Mouse (Mus musculus) heart, embryonic 12.5 days (tissue): ENCODE results near the gene Kank3. TPM values are rescaled to one million over a fixed set of nuclear protein-coding genes. Genes with fewer than 3 reads are reported as not detected.
A peak's percentile ranks its signal among the peaks of the same experiment; 100 is the strongest.
"Not testable (repeated sequence)": the region's sequence is repeated elsewhere in the genome, so short reads cannot be mapped to it uniquely, and the experiment has no call there.

ENCODE experiments used
- ATAC-seq: fragments of 200-750 bp; cut with Nextera tagmentation; 2 replicates; pipeline ENCODE4 v1.8.0; 2017; ENCODE audit warnings: moderate TSS enrichment, moderate library complexity; ENCODE audit not compliant: insufficient number of reproducible peaks, low FRiP score
- H3K27ac ChIP-seq: fragments of 300-500 bp; sonication (generic); 2 replicates; pipeline ENCODE4 v1.5.1; 2016; ENCODE audit warnings: mild to moderate bottlenecking, moderate library complexity; ENCODE audit not compliant: poor library complexity, severe bottlenecking
- H3K27me3 ChIP-seq: fragments of 300-500 bp; sonication (generic); replicated peaks from 2 replicates; pipeline ENCODE4 v1.6.1; 2016; ENCODE audit warnings: mild to moderate bottlenecking, moderate library complexity
- H3K36me3 ChIP-seq: fragments of 300-500 bp; sonication (generic); 2 replicates; pipeline ENCODE4 v1.6.1; 2016; ENCODE audit warnings: mild to moderate bottlenecking, moderate library complexity
- H3K4me1 ChIP-seq: fragments of 300-500 bp; sonication (generic); replicated peaks from 2 replicates; pipeline ENCODE4 v1.6.1; 2016; ENCODE audit warnings: mild to moderate bottlenecking
- H3K4me2 ChIP-seq: fragments of 300-500 bp; sonication (generic); 2 replicates; pipeline ENCODE4 v1.6.1; 2016; ENCODE audit warnings: mild to moderate bottlenecking, moderate library complexity
- H3K4me3 ChIP-seq: fragments of 300-500 bp; sonication (generic); 2 replicates; pipeline ENCODE4 v1.5.1; 2016; ENCODE audit warnings: mild to moderate bottlenecking
- H3K9ac ChIP-seq: fragments of 300-500 bp; sonication (generic); 2 replicates; pipeline ENCODE4 v1.6.1; 2016; ENCODE audit warnings: mild to moderate bottlenecking, moderate library complexity
- H3K9me3 ChIP-seq: fragments of 300-500 bp; sonication (generic); replicated peaks from 2 replicates; pipeline ENCODE4 v1.6.1; 2016; ENCODE audit warnings: mild to moderate bottlenecking, moderate library complexity
- WGBS: fragments of 180-500 bp; shearing (Covaris S2); methylation state at CpG from one replicate; pipeline ENCODE4 v1.1.7; 2016; 5-methylcytosine and 5-hydroxymethylcytosine counted together
- polyA plus RNA-seq: library from polyadenylated mRNA; unstranded; fragments of >200 nt; fragmentation: Nextera tagmentation; extraction: Ambion mirVana; gene quantifications from 2 replicates; pipeline ENCODE4 v1.2.1, GENCODE M21; 2016

Gene Kank3
- polyA plus RNA-seq, 1 experiment from 2014 or later, result 39.0 TPM

- H3K9me3 ChIP-seq, ATAC-seq, H3K27me3 ChIP-seq, H3K27ac ChIP-seq: not testable (repeated sequence)
- H3K36me3 ChIP-seq, result peaks cover 50% of the 10 kb centered on the region
- H3K9ac ChIP-seq, result peak overlapping the region; percentile 83
- WGBS, result 71% methylated on average over 8 of the region's 8 CpGs
- H3K4me1 ChIP-seq, result peaks cover 40% of the 10 kb centered on the region
- peak overlapping the region; percentile 79 for H3K4me3 ChIP-seq
- H3K4me2 ChIP-seq, result peak overlapping the region; percentile 89
These were observed 12.9 kb downstream of the Kank3 start for GRCm38 (mm10) chr17:33823171-33823570.

- Histone ChIP-seq H3K4me2 (peak within 1 kb of the TSS; percentile 89), H3K9me3 (no peaks in the 10 kb centered on the region), H3K27me3 (no peaks in the 10 kb centered on the region), H3K4me3 (peak within 1 kb of the TSS; percentile 79), H3K4me1 (peaks cover 47% of the 10 kb centered on the region), H3K9ac (peak within 1 kb of the TSS; percentile 87), H3K27ac (peak within 1 kb of the TSS; percentile 61), H3K36me3 (peaks cover 44% of the 10 kb centered on the region)
- under 1% methylated on average over 51 of the region's 51 CpGs for WGBS
- ATAC-seq, result peak; percentile 93
These were observed 14.0 kb downstream of the Kank3 start, which contains the start of the genes Rps28 and Ndufa7 for GRCm38 (mm10) chr17:33824084-33824996. Rps28 (minus strand) TSS chr17:33824562. Ndufa7 (plus strand) TSS chr17:33824572.

- 6% methylated on average over 6 of the region's 6 CpGs for WGBS
- Histone ChIP-seq H3K36me3 (peaks cover 44% of the 10 kb centered on the region), H3K4me1 (peaks cover 48% of the 10 kb centered on the region), H3K4me2 (peak overlapping the region; percentile 84), H3K4me3 (peak overlapping the region; percentile 79), H3K9ac (peak overlapping the region; percentile 87), H3K27ac (peak overlapping the region; percentile 61)
- not testable (repeated sequence) for ATAC-seq, H3K9me3 ChIP-seq, H3K27me3 ChIP-seq
These were observed 14.6 kb downstream of the Kank3 start for GRCm38 (mm10) chr17:33824997-33825330.

- 83% methylated on average over 8 of the region's 8 CpGs for WGBS
- H3K36me3 ChIP-seq, result peaks cover 44% of the 10 kb centered on the region
- H3K27ac ChIP-seq, result no peak overlapping the region
- H3K4me3 ChIP-seq, result peak overlapping the region; percentile 79
- peak overlapping the region; percentile 87; the same call in 1 of the 2 replicates for H3K9ac ChIP-seq
- H3K9me3 ChIP-seq, result no peaks in the 10 kb centered on the region
- peak overlapping the region; percentile 84 for H3K4me2 ChIP-seq
- no peak for ATAC-seq
- H3K4me1 ChIP-seq, result peaks cover 48% of the 10 kb centered on the region
- H3K27me3 ChIP-seq, result no peaks in the 10 kb centered on the region
These were observed 15.1 kb downstream of the Kank3 start for GRCm38 (mm10) chr17:33825462-33825861.

- Histone ChIP-seq H3K4me1 (peaks cover 42% of the 10 kb centered on the region), H3K9ac (no peak overlapping the region), H3K27ac (no peak overlapping the region), H3K27me3 (no peaks in the 10 kb centered on the region), H3K36me3 (peaks cover 46% of the 10 kb centered on the region), H3K9me3 (no peaks in the 10 kb centered on the region), H3K4me2 (no peak overlapping the region), H3K4me3 (no peak overlapping the region)
- 0% methylated on average over 3 of the region's 3 CpGs for WGBS
- no peak for ATAC-seq
These were observed 16.5 kb downstream of the Kank3 start for GRCm38 (mm10) chr17:33826850-33827249.

- no peaks in the 10 kb centered on the region for H3K9me3 ChIP-seq
- ATAC-seq, result no peak
- H3K4me2 ChIP-seq, result no peak overlapping the region
- no peak overlapping the region for H3K4me3 ChIP-seq
- H3K36me3 ChIP-seq, result peaks cover 50% of the 10 kb centered on the region
- no peak overlapping the region for H3K9ac ChIP-seq
- H3K4me1 ChIP-seq, result peaks cover 25% of the 10 kb centered on the region
- 53% methylated on average over 2 of the region's 2 CpGs for WGBS
- peak overlapping the region; percentile 14; the same call in 1 of the 2 replicates for H3K27ac ChIP-seq
- no peaks in the 10 kb centered on the region for H3K27me3 ChIP-seq
These were observed 18.6 kb downstream of the Kank3 start for GRCm38 (mm10) chr17:33828892-33829291.

GRCm38 (mm10) chr17:33829561-33829960 lies 19.2 kb downstream of the Kank3 start:
- H3K27me3 ChIP-seq, result no peaks in the 10 kb centered on the region
- 92% methylated on average over 10 of the region's 10 CpGs for WGBS
- peak overlapping the region; percentile 14; the same call in 1 of the 2 replicates for H3K27ac ChIP-seq
- H3K4me2 ChIP-seq, result no peak overlapping the region
- peaks cover 25% of the 10 kb centered on the region for H3K4me1 ChIP-seq
- no peak for ATAC-seq
- no peak overlapping the region for H3K9ac ChIP-seq
- H3K36me3 ChIP-seq, result peaks cover 56% of the 10 kb centered on the region
- H3K9me3 ChIP-seq, result no peaks in the 10 kb centered on the region
- no peak overlapping the region for H3K4me3 ChIP-seq

- H3K36me3 ChIP-seq, result peaks cover 16% of the 10 kb centered on the region
- no peaks in the 10 kb centered on the region for H3K27me3 ChIP-seq
- peak within 1 kb of the TSS; percentile 90 for H3K4me2 ChIP-seq
- 0% methylated on average over 45 of the region's 45 CpGs for WGBS
- no peak within 1 kb of the TSS for H3K27ac ChIP-seq
- no peaks in the 10 kb centered on the region for H3K9me3 ChIP-seq
- H3K4me3 ChIP-seq, result peak within 1 kb of the TSS; percentile 91
- peak; percentile 93 for ATAC-seq
- H3K9ac ChIP-seq, result peak within 1 kb of the TSS; percentile 69
- peaks cover 16% of the 10 kb centered on the region for H3K4me1 ChIP-seq
These were observed 32.9 kb downstream of the Kank3 start, which contains the start of gene Cd320 for GRCm38 (mm10) chr17:33842966-33843795. Cd320 (plus strand) TSS chr17:33843091.

GRCm38 (mm10) chr17:33844196-33844595 lies 33.9 kb downstream of the Kank3 start:
- Histone ChIP-seq H3K4me3 (no peak overlapping the region), H3K27me3 (no peaks in the 10 kb centered on the region), H3K27ac (no peak overlapping the region), H3K36me3 (peaks cover 9% of the 10 kb centered on the region), H3K9me3 (no peaks in the 10 kb centered on the region), H3K4me1 (peaks cover 16% of the 10 kb centered on the region), H3K9ac (no peak overlapping the region), H3K4me2 (0 out of 2 replicates have a peak overlapping the region, but pooled peaks have one; percentile 90)
- 71% methylated on average over 1 of the region's 1 CpGs for WGBS
- ATAC-seq, result no peak

GRCm38 (mm10) chr17:33848139-33848538 lies 37.8 kb downstream of the Kank3 start:
- Histone ChIP-seq H3K4me1 (peaks cover 12% of the 10 kb centered on the region), H3K9me3 (no peaks in the 10 kb centered on the region), H3K9ac (no peak overlapping the region), H3K27me3 (no peaks in the 10 kb centered on the region), H3K36me3 (0 out of 2 replicates have a peak, but pooled peaks cover 10% of the 10 kb centered on the region), H3K4me3 (no peak overlapping the region), H3K4me2 (no peak overlapping the region), H3K27ac (no peak overlapping the region)
- 57% methylated on average over 8 of the region's 8 CpGs for WGBS
- no peak for ATAC-seq

GRCm38 (mm10) chr17:33851331-33851730 lies 41.0 kb downstream of the Kank3 start:
- no peak overlapping the region for H3K4me2 ChIP-seq
- no peak overlapping the region for H3K9ac ChIP-seq
- no peak for ATAC-seq
- no peaks in the 10 kb centered on the region for H3K9me3 ChIP-seq
- H3K4me3 ChIP-seq, result no peak overlapping the region
- no peaks in the 10 kb centered on the region for H3K4me1 ChIP-seq
- WGBS, result 65% methylated on average over 1 of the region's 1 CpGs
- no peaks in the 10 kb centered on the region for H3K27me3 ChIP-seq
- H3K36me3 ChIP-seq, result 0 out of 2 replicates have a peak, but pooled peaks cover 10% of the 10 kb centered on the region
- no peak overlapping the region for H3K27ac ChIP-seq
